Mouse (Mus musculus) thymus, adult 2 months (tissue): ENCODE results near the gene Btbd35f13. TPM values are rescaled to one million over a fixed set of nuclear protein-coding genes. Genes with fewer than 3 reads are reported as not detected.
"Not testable (repeated sequence)": the region's sequence is repeated elsewhere in the genome, so short reads cannot be mapped to it uniquely, and the experiment has no call there.

Experiments used
- DNase-seq: peaks from one replicate; pipeline ENCODE4 v3.0.0; 2021
- H3K27ac ChIP-seq: fragments of 200-500 bp; 2 replicates; pipeline ENCODE4 v1.5.1; 2012; ENCODE audit warnings: low read length, control low read depth; ENCODE audit not compliant: control insufficient read depth, insufficient read depth
- H3K27me3 ChIP-seq: fragments of 200-500 bp; 2 replicates; pipeline ENCODE4 v1.6.1; 2012; ENCODE audit warnings: mild to moderate bottlenecking, low read length, moderate library complexity, mixed read lengths; ENCODE audit not compliant: control insufficient read depth, insufficient read depth
- H3K36me3 ChIP-seq: fragments of 200-500 bp; 2 replicates; pipeline ENCODE4 v1.6.1; 2012; ENCODE audit warnings: mild to moderate bottlenecking, low read length, moderate library complexity; ENCODE audit not compliant: control insufficient read depth, insufficient read depth
- H3K4me1 ChIP-seq: fragments of 200-500 bp; replicated peaks from 2 replicates; pipeline ENCODE4 v1.6.1; 2012; ENCODE audit warnings: low read length; ENCODE audit not compliant: control insufficient read depth, insufficient read depth
- H3K4me3 ChIP-seq: fragments of 200-500 bp; 2 replicates; pipeline ENCODE4 v1.5.1; 2012; ENCODE audit warnings: mild to moderate bottlenecking, low read length, control low read depth, moderate library complexity; ENCODE audit not compliant: control insufficient read depth, insufficient read depth
- WGBS: fragments of 180-500 bp; shearing (Covaris S2); methylation state at CpG from one replicate; pipeline ENCODE4 v1.1.7; 2018; 5-methylcytosine and 5-hydroxymethylcytosine counted together
- polyA plus RNA-seq: library from polyadenylated mRNA; depleted of rRNA; stranded (reverse); fragments of >200 nt; gene quantifications from 2 replicates; pipeline ENCODE4 v1.2.3, GENCODE M21; 2012; rRNA removed

Gene Btbd35f13
- polyA plus RNA-seq, result not detected in 2 replicates

- not testable (repeated sequence) for H3K36me3 ChIP-seq, H3K27ac ChIP-seq, H3K4me1 ChIP-seq, H3K27me3 ChIP-seq, DNase-seq, H3K4me3 ChIP-seq
- 88% methylated on average over 2 of the region's 3 CpGs for WGBS
These were observed at the start of gene Btbd35f13 for GRCm38 (mm10) chrX:33656872-33657271. TSS of gene Btbd35f13 (plus strand) at chrX:33657172.

GRCm38 (mm10) chrX:33702249-33702648 lies 45.3 kb downstream of the Btbd35f13 start, which contains the start of gene Btbd35f14:
TSS of gene Btbd35f14 (minus strand) at chrX:33702349.
- H3K4me3 ChIP-seq, H3K27me3 ChIP-seq, H3K27ac ChIP-seq, DNase-seq, H3K4me1 ChIP-seq, H3K36me3 ChIP-seq: not testable (repeated sequence)
- no CpG with 5 or more reads among the region's 3 CpGs for WGBS

Other genes starting within 250 kb of the Btbd35f13 start
- not detected in 2 replicates for gene Btbd35f15, start 79.9 kb upstream of the Btbd35f13 start, polyA plus RNA-seq
- gene Btbd35f14, start 45.2 kb downstream of the Btbd35f13 start, polyA plus RNA-seq, result not detected in 2 replicates